Mouse (Mus musculus) CD8-positive naive resting alpha-beta T cell, adult 57 days (primary cell): ENCODE data around the gene Fut4. TPM values are rescaled to one million over a fixed set of nuclear protein-coding genes. Genes with fewer than 3 reads are reported as not detected.

Source experiments
- total RNA-seq: library from RNA; stranded (reverse); gene quantifications from one replicate; pipeline ENCODE4 v1.2.4, GENCODE M21; 2023

Fut4 gene
- 0.24 TPM for total RNA-seq

DNA sequence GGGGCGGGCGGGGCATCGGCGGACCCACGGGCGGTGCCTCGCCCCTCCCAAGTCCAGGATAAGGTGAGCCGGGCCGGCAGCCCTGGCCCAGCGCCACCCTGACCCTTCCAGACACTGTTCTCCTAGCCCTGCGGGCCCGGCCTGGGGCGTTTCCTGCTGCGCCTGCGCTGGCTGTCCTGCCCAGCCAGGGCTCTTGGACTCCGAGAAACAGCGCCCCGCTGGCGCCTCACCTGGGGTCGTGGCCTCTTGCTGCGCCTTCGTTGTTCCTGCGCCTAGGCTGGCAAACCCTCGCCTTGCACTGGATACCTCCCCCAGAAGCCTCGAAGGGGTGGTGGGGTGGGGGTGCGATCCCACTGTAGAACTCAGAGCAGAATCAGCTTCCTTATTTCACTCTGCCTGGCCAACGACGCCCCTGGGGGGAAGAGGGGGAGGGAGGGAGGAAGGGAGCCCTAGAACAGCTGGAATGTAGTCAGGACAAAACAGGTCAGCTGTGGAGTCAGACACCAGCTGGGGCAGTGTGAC is at the start of gene Fut4:
TSS of gene Fut4 (minus strand) at position 393 of the 522 bp plus-strand sequence.

DNA sequence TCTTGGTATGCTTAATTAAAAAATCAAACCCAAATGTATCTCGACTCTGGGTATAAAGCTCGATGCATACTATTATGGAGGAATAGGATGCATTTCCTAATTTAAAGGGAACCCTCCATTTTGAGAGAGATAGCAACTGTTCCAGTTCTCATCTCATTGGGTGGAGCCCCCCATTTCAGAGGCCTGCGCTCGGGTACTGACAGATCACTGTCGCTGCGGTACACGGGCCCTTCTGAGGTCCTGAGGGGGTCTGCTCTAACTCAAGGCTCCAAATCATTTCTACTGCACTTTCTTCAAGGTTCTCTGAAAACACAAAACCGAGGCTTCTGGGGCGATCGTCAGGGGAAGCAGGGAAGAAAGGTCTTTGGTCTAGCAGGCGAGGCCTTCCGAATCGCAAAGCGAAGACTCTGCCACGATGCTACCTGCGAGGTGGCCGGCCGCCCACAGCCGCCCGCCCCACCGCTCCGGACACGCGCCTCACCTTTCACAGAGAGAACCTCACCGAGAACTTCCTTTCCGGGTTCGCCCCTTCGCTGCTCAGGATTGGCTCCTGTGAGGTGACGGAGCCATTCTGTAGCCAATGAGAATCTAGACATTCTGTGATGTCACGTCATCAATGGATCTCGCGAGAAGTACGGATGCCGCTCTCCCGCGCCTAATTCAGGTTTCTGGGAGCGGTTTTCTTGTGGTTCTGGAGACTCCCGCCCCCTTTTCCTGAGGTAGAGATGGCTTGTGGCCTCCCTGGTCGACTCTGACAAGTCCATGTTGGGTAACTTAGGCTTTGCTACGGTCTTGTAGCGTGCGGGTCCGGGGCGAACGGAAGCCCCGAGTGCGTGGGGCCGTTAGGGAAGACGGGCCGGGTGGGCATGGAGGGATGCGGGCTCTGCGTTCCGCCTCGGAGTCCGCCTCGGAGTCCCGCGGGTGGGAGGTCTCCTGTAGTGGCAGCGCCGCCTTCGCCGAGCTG is 32.1 kb upstream of the Fut4 start, which contains the start of the genes Mre11a and Ankrd49:
TSS of gene Mre11a (plus strand) at position 616 of the 964 bp plus-strand sequence.
TSS of gene Ankrd49 (minus strand) at position 818 of the 964 bp plus-strand sequence.

DNA sequence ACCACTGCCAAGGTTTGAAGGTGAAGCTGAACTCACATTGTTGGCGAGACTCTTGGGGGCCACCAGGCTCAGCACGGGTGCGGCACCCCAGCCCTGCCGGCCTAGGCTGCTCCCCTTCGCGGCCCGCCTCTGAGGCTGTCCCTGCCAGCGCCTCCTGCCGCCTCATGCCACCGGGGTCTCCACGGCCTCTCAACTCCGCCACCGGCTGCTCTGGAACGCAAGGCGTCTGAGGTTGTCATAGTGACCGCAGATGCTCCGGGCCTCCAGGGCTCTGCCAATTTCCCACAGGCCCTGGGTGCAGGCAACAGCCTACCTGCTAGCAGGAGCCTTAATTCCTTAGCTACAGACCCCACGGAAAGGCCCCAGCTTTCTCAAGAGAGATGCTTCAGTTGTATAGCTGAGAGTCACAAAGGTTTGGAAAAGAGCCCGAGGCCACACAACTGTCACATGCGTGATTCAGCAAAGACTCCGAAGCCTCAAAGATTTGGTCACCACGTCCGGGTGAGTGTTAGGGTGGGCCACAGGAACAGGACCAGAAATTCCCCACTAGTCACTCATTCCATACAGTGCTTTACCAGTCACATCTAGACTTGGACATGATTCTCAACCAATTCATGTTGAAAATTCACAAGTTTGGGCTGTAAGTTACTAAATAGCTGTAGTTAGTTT is 18.7 kb upstream of the Fut4 start, which contains the start of gene 1700012B09Rik:
TSS of gene 1700012B09Rik (minus strand) at position 228 of the 669 bp plus-strand sequence.

DNA sequence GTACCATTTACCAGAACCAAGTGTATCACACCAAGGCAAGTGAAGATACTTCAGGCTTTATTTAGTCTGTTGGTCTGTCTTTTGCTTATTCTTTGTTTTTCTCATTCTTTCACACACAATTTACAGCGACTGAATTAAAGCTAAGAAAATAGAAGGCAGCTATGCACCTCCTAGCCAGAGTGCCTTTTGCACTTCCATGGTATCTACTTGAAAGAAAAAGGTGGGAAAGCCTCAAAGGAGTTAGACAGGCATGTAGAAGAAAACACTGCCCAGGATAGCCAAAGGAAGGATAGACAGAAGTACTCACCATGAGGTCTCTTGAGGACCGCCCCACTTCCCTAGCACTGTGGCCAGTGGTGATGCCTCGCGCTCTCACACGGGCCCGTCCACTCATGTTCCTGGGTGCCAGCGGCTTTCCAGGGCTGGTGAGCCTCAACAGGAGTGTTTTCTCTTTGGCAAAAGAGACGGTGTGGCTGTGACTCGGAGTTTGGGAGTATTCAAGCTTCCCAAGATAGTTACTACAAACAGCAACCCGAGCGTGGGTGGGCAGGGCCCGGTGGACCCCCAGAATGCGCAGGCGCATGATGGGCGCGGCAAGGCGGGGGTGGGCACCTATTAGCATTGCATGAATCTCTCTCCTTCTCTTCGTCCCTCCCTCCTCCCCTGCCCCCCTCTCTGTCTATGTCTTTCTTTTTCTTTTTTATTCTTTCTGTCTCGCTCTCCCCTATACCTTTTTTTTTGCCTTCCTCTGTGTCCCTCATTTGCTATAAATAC is 11.9 kb downstream of the Fut4 start, which contains the start of gene Piwil4:
TSS of gene Piwil4 (minus strand) at position 583 of the 774 bp plus-strand sequence.

Other genes with a start within 250 kb of the Fut4 start
- not detected for gene Amotl1, start 107.3 kb downstream of the Fut4 start, total RNA-seq
- not detected for gene Piwil4, start 11.7 kb downstream of the Fut4 start, total RNA-seq
- not detected for gene 1700012B09Rik, start 18.6 kb upstream of the Fut4 start, total RNA-seq
- gene Mre11a, start 32.3 kb upstream of the Fut4 start, total RNA-seq: 49.5 TPM
- gene Ankrd49, start 32.5 kb upstream of the Fut4 start, total RNA-seq: 30.3 TPM
- 1.6 TPM for gene Gpr83, start 107.8 kb upstream of the Fut4 start, total RNA-seq
- gene Izumo1r, start 151.6 kb upstream of the Fut4 start, total RNA-seq: 5.5 TPM